Mouse (Mus musculus): Measurements from ENCODE around the gene Wiz. TPM values are rescaled to one million over a fixed set of nuclear protein-coding genes. Genes with fewer than 3 reads are reported as not detected.
A peak's percentile ranks its signal among the peaks of the same experiment; 100 is the strongest.

Wiz gene
- polyA plus RNA-seq, 1 experiment from 2014 or later, result 34.0 TPM

DNA sequence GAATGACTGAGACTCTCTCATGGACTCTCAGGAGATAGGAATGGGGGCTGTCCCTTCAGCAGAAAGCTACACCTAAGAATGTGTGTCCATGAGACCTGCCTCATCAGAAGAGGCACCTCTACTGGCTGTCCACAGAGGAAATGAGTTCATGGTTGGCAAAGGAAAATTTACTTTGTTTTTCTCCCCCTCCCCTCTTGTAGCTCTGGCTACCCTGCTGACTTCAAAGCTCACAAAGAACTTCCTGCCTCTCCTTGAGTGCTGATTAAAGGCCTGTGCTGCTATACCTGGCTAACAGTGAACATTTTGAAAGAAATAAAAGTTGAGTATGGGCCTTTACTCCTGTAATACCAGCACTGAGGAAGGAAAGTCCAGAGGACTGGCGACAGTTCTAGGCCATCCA is 48.1 kb downstream of the Wiz start:
- WGBS, result 97% methylated on average over 1 of the region's 1 CpGs
- no peak overlapping the region for H3K27ac ChIP-seq (replicated peaks)
- H3K9ac ChIP-seq (replicated peaks), result no peak overlapping the region
- H3K4me3 ChIP-seq (replicated peaks), result no peak overlapping the region
- no peaks in the 10 kb centered on the region for H3K27me3 ChIP-seq (replicated peaks)
- no peak overlapping the region for H3K4me2 ChIP-seq
- H3K9me3 ChIP-seq (replicated peaks), result no peaks in the 10 kb centered on the region
- peaks cover 62% of the 10 kb centered on the region for H3K36me3 ChIP-seq
- no peak for ATAC-seq (ENCODE audit: low FRiP score)
- H3K4me1 ChIP-seq, result no peaks in the 10 kb centered on the region

DNA sequence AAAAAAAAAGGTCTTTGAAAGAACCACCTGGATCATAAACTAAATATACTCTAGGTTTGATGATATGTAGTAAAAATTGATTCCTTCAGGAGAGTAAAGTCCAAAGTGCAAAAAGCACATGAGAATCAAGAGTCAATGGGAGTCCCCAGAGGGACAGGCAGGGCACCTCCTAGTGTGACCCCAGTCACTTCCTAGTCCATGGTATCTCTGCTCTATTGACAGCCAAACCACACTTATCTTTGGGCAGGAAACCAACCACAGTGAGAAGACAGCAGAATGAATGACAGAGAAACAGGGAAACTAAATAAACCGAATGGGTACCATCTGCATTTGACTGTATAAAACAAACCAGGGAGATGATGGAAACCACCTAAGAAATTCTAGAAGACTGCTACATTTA is 49.1 kb downstream of the Wiz start:
- Histone ChIP-seq H3K36me3 (peaks cover 71% of the 10 kb centered on the region), H3K9me3 (replicated peaks) (no peaks in the 10 kb centered on the region), H3K4me2 (no peak overlapping the region), H3K27me3 (replicated peaks) (no peaks in the 10 kb centered on the region), H3K4me1 (no peaks in the 10 kb centered on the region), H3K4me3 (replicated peaks) (no peak overlapping the region), H3K9ac (replicated peaks) (no peak overlapping the region), H3K27ac (replicated peaks) (no peak overlapping the region)
- ATAC-seq (ENCODE audit: low FRiP score), result no peak
- WGBS, result 92% methylated on average over 1 of the region's 1 CpGs

DNA sequence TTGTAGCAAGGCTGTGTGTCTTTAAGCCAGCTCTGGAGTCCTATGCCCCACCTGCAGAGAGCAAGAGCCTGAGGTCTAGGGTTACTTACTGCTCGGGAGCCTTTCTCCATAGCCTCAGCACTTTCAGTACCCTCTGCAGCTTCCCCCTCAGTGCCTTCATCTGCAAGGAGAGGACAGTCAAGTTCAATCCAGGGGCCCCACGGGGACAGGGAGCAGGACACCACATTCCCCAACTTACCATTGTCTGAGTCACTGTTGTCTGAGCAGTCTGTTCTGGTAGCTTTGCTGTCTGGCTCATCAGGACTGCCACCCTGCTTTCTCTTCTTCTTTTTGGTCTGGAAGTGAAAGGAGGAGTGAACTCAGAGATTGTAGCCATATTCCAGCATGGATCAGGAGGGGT is 53.4 kb downstream of the Wiz start:
- H3K9ac ChIP-seq (replicated peaks), result no peak overlapping the region
- peaks cover 81% of the 10 kb centered on the region for H3K36me3 ChIP-seq
- no peak for ATAC-seq (ENCODE audit: low FRiP score)
- H3K4me2 ChIP-seq, result no peak overlapping the region
- no peak overlapping the region for H3K4me3 ChIP-seq (replicated peaks)
- H3K27me3 ChIP-seq (replicated peaks), result no peaks in the 10 kb centered on the region
- no peak overlapping the region for H3K27ac ChIP-seq (replicated peaks)
- no peaks in the 10 kb centered on the region for H3K4me1 ChIP-seq
- WGBS, result 77% methylated on average over 2 of the region's 2 CpGs
- no peaks in the 10 kb centered on the region for H3K9me3 ChIP-seq (replicated peaks)

DNA sequence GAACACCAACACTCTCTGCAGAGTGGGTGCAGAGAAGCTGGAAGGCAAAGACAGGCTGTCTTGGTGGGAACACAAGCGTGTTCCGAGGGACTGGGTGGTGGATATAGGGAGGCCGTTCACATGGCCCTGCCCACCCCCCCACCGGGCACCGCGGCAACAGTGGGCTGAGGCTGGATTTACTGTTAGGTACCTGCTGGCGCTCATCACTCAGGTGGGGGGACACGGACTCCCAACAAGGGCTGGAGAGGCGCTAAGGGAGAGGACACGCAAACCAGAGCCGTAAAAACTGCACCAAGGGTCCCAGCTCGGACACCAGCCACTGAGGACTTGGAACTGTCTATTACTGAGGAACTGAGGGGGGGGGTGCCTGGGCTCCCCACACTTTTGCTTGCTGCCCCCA is 54.3 kb downstream of the Wiz start:
- Histone ChIP-seq H3K27me3 (replicated peaks) (no peaks in the 10 kb centered on the region), H3K27ac (replicated peaks) (no peak overlapping the region), H3K4me3 (replicated peaks) (no peak overlapping the region), H3K9ac (replicated peaks) (no peak overlapping the region), H3K4me2 (no peak overlapping the region), H3K9me3 (replicated peaks) (no peaks in the 10 kb centered on the region), H3K36me3 (peaks cover 89% of the 10 kb centered on the region), H3K4me1 (no peaks in the 10 kb centered on the region)
- WGBS, result 95% methylated on average over 12 of the region's 12 CpGs
- no peak for ATAC-seq (ENCODE audit: low FRiP score)

DNA sequence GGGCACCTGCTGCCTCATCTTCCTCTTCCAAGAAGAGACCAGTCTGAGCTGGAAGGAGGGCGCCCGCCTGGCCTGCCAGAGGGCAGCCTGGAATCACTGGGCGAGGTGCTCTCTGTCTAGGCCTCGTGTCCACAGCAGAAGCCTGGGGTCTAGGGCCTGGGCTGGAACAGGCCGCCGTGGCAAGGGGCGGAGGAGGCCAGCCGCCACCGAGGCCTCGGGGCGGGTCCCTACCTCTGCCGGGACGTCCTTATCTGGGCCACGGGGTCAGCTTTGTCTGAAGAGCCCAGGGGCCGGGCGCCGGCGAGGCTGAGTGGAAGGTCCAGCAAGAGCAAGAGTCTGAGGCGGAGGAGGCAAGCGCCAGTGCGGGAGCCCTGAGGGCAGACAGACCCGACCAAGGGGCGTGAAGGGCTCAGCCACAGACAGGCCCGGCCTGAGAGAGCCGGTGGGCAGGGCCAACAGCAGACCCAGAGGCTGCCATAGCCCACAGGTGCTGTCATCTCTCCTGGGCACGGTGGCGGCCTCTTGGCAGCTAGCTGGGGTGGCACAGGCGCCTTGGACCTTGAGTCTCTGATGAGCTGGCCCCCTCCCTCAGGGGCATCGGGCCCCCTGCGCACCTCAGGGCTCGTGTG is 55.5 kb downstream of the Wiz start:
- Histone ChIP-seq H3K27me3 (replicated peaks) (no peaks in the 10 kb centered on the region), H3K4me1 (no peaks in the 10 kb centered on the region), H3K27ac (replicated peaks) (no peak overlapping the region), H3K4me3 (replicated peaks) (no peak overlapping the region), H3K4me2 (no peak overlapping the region), H3K9me3 (replicated peaks) (no peaks in the 10 kb centered on the region), H3K36me3 (peaks cover 86% of the 10 kb centered on the region), H3K9ac (replicated peaks) (no peak overlapping the region)
- ATAC-seq (ENCODE audit: low FRiP score), result no peak
- WGBS, result 90% methylated on average over 31 of the region's 31 CpGs

DNA sequence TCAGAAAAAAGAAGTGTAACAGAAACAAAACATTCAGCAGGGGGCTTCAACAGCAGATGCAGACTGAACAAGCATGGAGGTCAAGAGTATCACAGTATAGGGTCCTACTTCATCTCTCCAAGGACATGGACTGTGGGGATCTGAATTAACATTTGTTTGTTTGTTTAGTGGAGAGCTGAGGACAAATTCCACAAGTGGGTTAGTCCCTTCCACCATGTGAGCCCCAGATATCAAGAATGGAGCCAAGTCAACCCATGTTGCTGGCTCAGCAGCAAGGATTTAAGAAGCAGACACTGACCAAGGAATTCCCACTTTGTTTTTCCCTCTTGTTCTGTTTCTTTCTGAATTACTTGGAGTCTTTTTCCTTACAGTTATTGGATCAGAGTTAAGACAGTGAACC is 61.7 kb downstream of the Wiz start:
- H3K27ac ChIP-seq (replicated peaks), result no peak overlapping the region
- peaks cover 2% of the 10 kb centered on the region; the same call in 1 of the 2 replicates for H3K4me1 ChIP-seq
- no peak for ATAC-seq (ENCODE audit: low FRiP score)
- H3K36me3 ChIP-seq, result peaks cover 72% of the 10 kb centered on the region
- no peak overlapping the region for H3K9ac ChIP-seq (replicated peaks)
- no peak overlapping the region for H3K4me2 ChIP-seq
- H3K9me3 ChIP-seq (replicated peaks), result no peaks in the 10 kb centered on the region
- H3K27me3 ChIP-seq (replicated peaks), result no peaks in the 10 kb centered on the region
- H3K4me3 ChIP-seq (replicated peaks), result no peak overlapping the region

DNA sequence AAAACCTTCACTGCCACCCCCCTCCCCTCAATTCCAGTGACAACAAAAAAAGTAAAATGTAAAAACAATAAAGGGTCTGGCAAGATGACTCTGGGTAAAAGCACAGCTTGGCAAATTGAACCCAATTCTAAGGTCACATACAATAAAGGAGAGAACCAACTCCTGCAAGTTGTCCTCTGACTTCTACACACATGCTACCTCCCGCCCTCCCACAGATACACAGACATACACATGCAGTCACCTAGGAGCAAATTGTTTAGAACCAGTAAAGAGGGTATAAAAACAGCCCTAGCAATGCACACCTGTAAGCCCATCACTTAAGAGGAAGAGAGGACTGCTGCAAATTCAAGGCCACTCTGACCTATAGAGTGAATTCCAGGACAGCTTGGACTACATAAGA is 66.4 kb downstream of the Wiz start:
- Histone ChIP-seq H3K4me2 (no peak overlapping the region), H3K27me3 (replicated peaks) (no peaks in the 10 kb centered on the region), H3K27ac (replicated peaks) (no peak overlapping the region), H3K4me1 (peaks cover 32% of the 10 kb centered on the region), H3K4me3 (replicated peaks) (no peak overlapping the region), H3K36me3 (peaks cover 49% of the 10 kb centered on the region), H3K9me3 (replicated peaks) (no peaks in the 10 kb centered on the region), H3K9ac (replicated peaks) (no peak overlapping the region)
- no peak for ATAC-seq (ENCODE audit: low FRiP score)
- WGBS, result 92% methylated on average over 1 of the region's 1 CpGs

DNA sequence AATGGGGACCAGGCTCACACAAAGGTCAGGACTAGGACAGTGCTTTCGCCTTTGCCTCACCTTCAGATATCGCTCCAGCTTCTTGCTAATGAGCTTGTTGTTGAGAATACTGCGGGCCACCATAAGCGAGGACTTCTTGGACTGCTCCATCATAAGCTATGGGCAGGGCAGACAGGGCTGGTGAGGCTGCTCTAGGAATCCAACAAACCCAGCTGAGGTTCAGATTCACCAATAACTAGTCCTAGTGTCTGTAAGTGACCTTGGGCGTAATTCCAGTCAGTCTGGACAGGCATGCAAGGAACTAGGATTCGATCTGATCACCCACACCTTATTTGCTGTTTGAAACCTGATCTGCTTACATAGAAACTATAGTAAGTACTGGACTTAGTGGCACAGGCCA is 67.4 kb downstream of the Wiz start:
- Histone ChIP-seq H3K27me3 (replicated peaks) (no peaks in the 10 kb centered on the region), H3K4me1 (peaks cover 36% of the 10 kb centered on the region), H3K27ac (replicated peaks) (peak overlapping the region; percentile 99), H3K9ac (replicated peaks) (peak overlapping the region; percentile 79), H3K4me2 (peak overlapping the region; percentile 83), H3K36me3 (peaks cover 50% of the 10 kb centered on the region), H3K9me3 (replicated peaks) (no peaks in the 10 kb centered on the region), H3K4me3 (replicated peaks) (peak overlapping the region; percentile 77)
- WGBS, result 28% methylated on average over 6 of the region's 6 CpGs
- peak; percentile 0; the same call in 1 of the 2 replicates for ATAC-seq (ENCODE audit: low FRiP score)

DNA sequence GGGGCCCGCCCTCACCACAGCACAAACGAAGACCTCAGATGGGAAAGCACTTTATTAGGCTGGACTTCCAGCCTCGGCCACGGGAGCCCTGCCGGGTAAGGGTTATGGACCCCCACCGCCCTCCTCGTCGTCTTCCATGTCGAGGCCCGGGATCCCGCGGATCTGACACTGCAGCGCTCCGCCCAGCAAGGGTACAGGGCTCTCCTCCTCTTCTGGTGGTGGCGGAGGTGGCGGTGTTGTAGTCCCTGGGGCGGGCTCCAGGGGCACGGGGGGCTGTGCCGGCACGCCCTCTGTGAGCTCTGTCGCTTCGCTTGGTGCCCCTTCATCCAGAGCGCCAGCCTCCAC is 67.9 kb downstream of the Wiz start:
- H3K27ac ChIP-seq (replicated peaks), result peak overlapping the region; percentile 99
- H3K4me1 ChIP-seq, result peaks cover 36% of the 10 kb centered on the region
- ATAC-seq (ENCODE audit: low FRiP score), result peak; percentile 65
- H3K9ac ChIP-seq (replicated peaks), result peak overlapping the region; percentile 79
- no peaks in the 10 kb centered on the region for H3K27me3 ChIP-seq (replicated peaks)
- no peaks in the 10 kb centered on the region for H3K9me3 ChIP-seq (replicated peaks)
- WGBS, result 0% methylated on average over 23 of the region's 23 CpGs
- peaks cover 50% of the 10 kb centered on the region for H3K36me3 ChIP-seq
- peak overlapping the region; percentile 83 for H3K4me2 ChIP-seq
- peak overlapping the region; percentile 77 for H3K4me3 ChIP-seq (replicated peaks)

DNA sequence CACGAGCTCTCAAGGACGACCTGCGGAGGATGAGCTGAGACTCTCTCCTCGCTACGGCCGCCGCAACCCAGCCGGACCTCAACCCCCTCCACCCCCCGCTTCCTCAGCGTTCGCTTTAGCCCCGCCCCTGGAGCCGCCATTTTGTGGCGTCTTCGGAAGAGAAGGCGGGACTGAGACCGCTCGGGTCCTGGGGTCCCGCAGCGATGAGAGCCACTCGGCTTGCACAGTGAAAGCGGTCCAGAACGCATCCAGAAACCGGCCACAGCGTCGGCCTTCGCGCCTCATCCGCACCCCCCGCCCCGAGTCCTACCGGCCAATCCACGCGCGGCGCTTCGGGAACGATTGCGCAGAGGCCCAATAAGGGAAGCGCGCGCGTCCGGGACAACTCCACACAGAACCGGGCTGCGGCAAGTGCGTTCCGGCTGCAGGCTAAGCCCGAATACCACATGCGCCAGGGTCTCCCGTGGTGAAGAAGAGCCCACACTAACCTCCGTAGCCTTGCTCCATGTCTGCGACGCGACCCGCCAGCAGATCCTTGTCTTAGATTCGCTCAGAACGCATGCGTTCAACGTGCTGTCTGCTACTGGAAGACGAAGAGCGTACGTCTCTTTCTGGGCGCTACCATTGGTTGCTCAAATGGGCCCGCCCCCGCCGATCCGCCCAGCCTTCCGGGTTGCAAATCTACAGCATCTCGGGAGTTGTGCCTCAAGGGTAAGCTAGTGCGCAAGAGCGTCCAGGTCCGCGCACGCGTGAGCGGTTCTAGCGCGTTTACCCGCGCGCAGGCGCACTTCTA is 68.4 kb downstream of the Wiz start, which contains the start of gene Akap8:
Akap8 (minus strand) TSS at position 642 of the 793 bp plus-strand sequence.
- H3K9me3 ChIP-seq (replicated peaks), result no peaks in the 10 kb centered on the region
- H3K4me2 ChIP-seq, result peak within 1 kb of the TSS; percentile 83
- H3K9ac ChIP-seq (replicated peaks), result peak within 1 kb of the TSS; percentile 93
- peak within 1 kb of the TSS; percentile 99 for H3K27ac ChIP-seq (replicated peaks)
- H3K4me1 ChIP-seq, result peaks cover 36% of the 10 kb centered on the region
- peak; percentile 98 for ATAC-seq (ENCODE audit: low FRiP score)
- H3K36me3 ChIP-seq, result peaks cover 50% of the 10 kb centered on the region
- no peaks in the 10 kb centered on the region for H3K27me3 ChIP-seq (replicated peaks)
- H3K4me3 ChIP-seq (replicated peaks), result peak within 1 kb of the TSS; percentile 77
- WGBS, result under 1% methylated on average over 83 of the region's 83 CpGs

DNA sequence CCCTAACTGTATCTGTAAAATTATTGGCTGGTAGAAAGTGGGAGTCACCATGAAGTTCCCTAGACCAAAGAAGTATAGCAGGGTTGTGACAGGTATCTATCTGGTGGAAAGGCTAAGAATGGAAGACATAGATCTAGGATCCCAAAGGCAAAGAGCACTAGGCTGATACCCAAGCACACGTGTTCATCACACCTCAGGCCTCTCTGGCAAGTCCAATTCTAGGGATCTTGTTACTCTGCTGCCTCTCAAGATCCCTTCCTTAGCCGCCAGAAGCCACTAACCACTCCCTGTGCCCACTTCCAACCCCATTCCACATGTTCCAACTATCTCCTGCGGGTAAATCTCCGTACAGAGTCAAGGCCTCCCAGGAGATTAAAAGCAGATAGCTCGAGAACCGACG is 69.3 kb downstream of the Wiz start:
- Histone ChIP-seq H3K4me3 (replicated peaks) (peak overlapping the region; percentile 77), H3K4me1 (peaks cover 36% of the 10 kb centered on the region), H3K27ac (replicated peaks) (peak overlapping the region; percentile 99), H3K9ac (replicated peaks) (peak overlapping the region; percentile 93), H3K36me3 (peaks cover 53% of the 10 kb centered on the region), H3K4me2 (peak overlapping the region; percentile 83), H3K9me3 (replicated peaks) (no peaks in the 10 kb centered on the region), H3K27me3 (replicated peaks) (no peaks in the 10 kb centered on the region)
- no peak for ATAC-seq (ENCODE audit: low FRiP score)
- 0% methylated on average over 7 of the region's 7 CpGs for WGBS

DNA sequence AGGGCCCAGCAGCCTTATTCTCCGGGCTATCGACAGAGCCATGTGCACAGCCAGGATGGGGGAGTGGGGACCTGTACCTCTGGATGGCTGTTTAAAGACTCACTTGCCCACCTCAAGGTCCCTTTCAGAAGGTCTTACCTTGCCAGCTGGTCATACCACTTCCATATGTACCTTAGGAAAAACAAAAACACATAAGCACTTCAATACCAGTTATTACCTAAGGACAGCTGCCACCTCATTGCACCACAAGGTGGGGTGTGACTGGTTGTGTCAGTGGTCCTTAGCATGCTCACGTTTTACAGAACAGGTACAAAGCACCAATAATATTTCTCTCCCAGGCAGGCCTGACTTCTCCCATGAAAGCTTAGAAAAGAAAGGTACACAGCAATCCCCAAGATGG is 71.5 kb downstream of the Wiz start:
- 85% methylated on average over 3 of the region's 3 CpGs for WGBS
- H3K9ac ChIP-seq (replicated peaks), result no peak overlapping the region
- no peak for ATAC-seq (ENCODE audit: low FRiP score)
- H3K4me3 ChIP-seq (replicated peaks), result no peak overlapping the region
- H3K27me3 ChIP-seq (replicated peaks), result no peaks in the 10 kb centered on the region
- peaks cover 60% of the 10 kb centered on the region for H3K36me3 ChIP-seq
- peaks cover 36% of the 10 kb centered on the region for H3K4me1 ChIP-seq
- H3K27ac ChIP-seq (replicated peaks), result no peak overlapping the region
- H3K9me3 ChIP-seq (replicated peaks), result no peaks in the 10 kb centered on the region
- H3K4me2 ChIP-seq, result no peak overlapping the region

Data from neural tube, embryonic 15.5 days (tissue).